Mouse (Mus musculus): ENCODE measurements at regions not wholly inside any gene's neighbourhood (a gene's known extent, or its start where the extent isn't known, plus 50 kb on each side); places are given as distances from the start of the nearest gene placed in this dataset.

- DNase-seq (ENCODE audit: extremely low spot score, low spot score), result no peak
Observed at GRCm38 (mm10) chr13:90520992-90521757, 384.0 kb downstream of the Atp6ap1l start.

DNA sequence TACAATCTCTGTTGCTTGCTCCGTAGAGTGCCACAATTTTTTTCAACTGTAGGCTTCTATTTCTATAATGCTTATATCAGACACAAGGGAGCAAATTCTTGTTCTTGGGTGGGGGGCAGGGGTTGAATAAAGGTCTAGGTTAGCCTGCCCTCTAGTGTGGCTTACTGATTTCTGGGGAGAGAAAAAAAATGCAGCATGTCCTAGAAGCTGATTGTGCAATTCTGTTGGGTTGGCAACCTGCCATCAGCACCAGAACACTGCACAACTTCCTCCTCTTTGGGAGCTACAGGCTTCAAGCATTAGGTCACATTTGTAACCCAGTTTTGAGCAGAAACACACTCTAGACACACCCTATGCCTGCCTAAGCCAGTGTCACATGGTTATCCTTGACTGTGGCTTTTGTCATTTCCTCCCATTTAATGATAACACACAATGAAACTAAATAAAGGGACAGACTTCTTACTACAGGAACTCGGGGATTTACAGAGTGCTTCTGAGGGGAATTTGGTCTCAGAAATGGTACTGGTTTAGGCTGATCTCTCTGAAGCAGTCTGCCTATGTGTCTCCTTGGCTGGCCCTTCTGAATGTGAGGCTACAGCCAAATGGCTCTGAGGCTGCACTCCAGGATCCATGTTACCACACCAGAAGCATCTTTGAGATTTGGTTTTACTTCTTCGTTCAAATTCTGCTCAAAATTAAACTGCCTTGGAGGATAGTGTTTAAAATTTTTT lies 389.2 kb downstream of the Atp6ap1l start:
- Histone ChIP-seq H3K9me3 (no peaks in the 10 kb centered on the region), H3K36me3 (replicated peaks) (no peaks in the 10 kb centered on the region), H3K4me1 (no peaks in the 10 kb centered on the region), H3K27ac (no peak overlapping the region), H3K27me3 (ENCODE audit: poor library complexity, severe bottlenecking) (no peaks in the 10 kb centered on the region), H3K4me3 (no peak overlapping the region)
- no peak for DNase-seq (ENCODE audit: extremely low spot score, low spot score)
- WGBS, result 79% methylated on average over 3 of the region's 3 CpGs

More at GRCm38 (mm10) chr13:90520992-90521757, 384.0 kb downstream of the Atp6ap1l start:
- Histone ChIP-seq H3K4me1 (no peaks in the 10 kb centered on the region), H3K9me3 (no peaks in the 10 kb centered on the region), H3K36me3 (replicated peaks) (no peaks in the 10 kb centered on the region), H3K27me3 (ENCODE audit: poor library complexity, severe bottlenecking) (no peaks in the 10 kb centered on the region), H3K27ac (no peak overlapping the region), H3K4me3 (no peak overlapping the region)
- WGBS, result 81% methylated on average over 4 of the region's 4 CpGs

- H3K4me3 ChIP-seq, result no peak overlapping the region
- no peak overlapping the region for H3K27ac ChIP-seq
- no peaks in the 10 kb centered on the region for H3K36me3 ChIP-seq (replicated peaks)
- no peaks in the 10 kb centered on the region for H3K9me3 ChIP-seq
- H3K4me1 ChIP-seq, result no peaks in the 10 kb centered on the region
- no peaks in the 10 kb centered on the region for H3K27me3 ChIP-seq (ENCODE audit: poor library complexity, severe bottlenecking)
- no peak for DNase-seq (ENCODE audit: extremely low spot score, low spot score)
- WGBS, result 88% methylated on average over 4 of the region's 4 CpGs
Observed at GRCm38 (mm10) chr13:90513867-90514266, 391.3 kb downstream of the Atp6ap1l start.

GRCm38 (mm10) chr13:90512786-90513401 lies 392.3 kb downstream of the Atp6ap1l start:
- WGBS, result 76% methylated on average over 2 of the region's 2 CpGs
- DNase-seq (ENCODE audit: extremely low spot score, low spot score), result no peak
- no peaks in the 10 kb centered on the region for H3K36me3 ChIP-seq (replicated peaks)
- H3K27ac ChIP-seq, result no peak overlapping the region
- H3K9me3 ChIP-seq, result no peaks in the 10 kb centered on the region
- no peaks in the 10 kb centered on the region for H3K27me3 ChIP-seq (ENCODE audit: poor library complexity, severe bottlenecking)
- no peak overlapping the region for H3K4me3 ChIP-seq
- H3K4me1 ChIP-seq, result no peaks in the 10 kb centered on the region

GRCm38 (mm10) chr13:90510479-90510878 lies 394.7 kb downstream of the Atp6ap1l start:
- Histone ChIP-seq H3K9me3 (no peaks in the 10 kb centered on the region), H3K27ac (no peak overlapping the region), H3K4me3 (no peak overlapping the region), H3K27me3 (ENCODE audit: poor library complexity, severe bottlenecking) (no peaks in the 10 kb centered on the region), H3K36me3 (replicated peaks) (no peaks in the 10 kb centered on the region), H3K4me1 (no peaks in the 10 kb centered on the region)
- 89% methylated on average over 6 of the region's 6 CpGs for WGBS
- DNase-seq (ENCODE audit: extremely low spot score, low spot score), result no peak

DNA sequence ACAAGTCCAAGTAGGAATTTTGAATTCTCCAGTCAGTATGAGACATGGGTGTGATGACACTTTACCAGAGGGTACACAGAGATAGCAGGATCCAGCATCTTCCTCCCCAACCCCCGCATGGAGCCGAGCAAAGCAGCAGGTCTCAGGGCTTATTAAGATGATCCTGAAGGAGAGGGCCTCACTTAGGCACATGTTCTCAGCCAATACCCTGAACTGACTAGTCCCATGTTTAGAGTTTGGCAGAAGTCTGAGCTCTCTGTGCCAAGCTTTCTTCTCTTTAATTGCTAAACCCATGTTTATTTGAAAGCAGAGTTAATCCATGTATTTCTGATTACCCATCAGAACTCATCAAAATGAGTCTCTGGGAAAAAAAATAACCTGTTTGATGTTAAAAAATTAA lies 402.0 kb downstream of the Atp6ap1l start:
- H3K4me3 ChIP-seq, result no peak overlapping the region
- H3K9me3 ChIP-seq, result no peaks in the 10 kb centered on the region
- H3K27me3 ChIP-seq (ENCODE audit: poor library complexity, severe bottlenecking), result no peaks in the 10 kb centered on the region
- H3K36me3 ChIP-seq (replicated peaks), result no peaks in the 10 kb centered on the region
- H3K4me1 ChIP-seq, result peaks cover 5% of the 10 kb centered on the region; the same call in 1 of the 2 replicates
- no peak for DNase-seq (ENCODE audit: extremely low spot score, low spot score)
- 83% methylated on average over 2 of the region's 2 CpGs for WGBS
- H3K27ac ChIP-seq, result no peak overlapping the region

GRCm38 (mm10) chr13:90502141-90502540 lies 403.0 kb downstream of the Atp6ap1l start:
- H3K9me3 ChIP-seq, result no peaks in the 10 kb centered on the region
- no peaks in the 10 kb centered on the region for H3K36me3 ChIP-seq (replicated peaks)
- WGBS, result 91% methylated on average over 1 of the region's 1 CpGs
- no peak for DNase-seq (ENCODE audit: extremely low spot score, low spot score)
- no peak overlapping the region for H3K27ac ChIP-seq
- no peaks in the 10 kb centered on the region for H3K27me3 ChIP-seq (ENCODE audit: poor library complexity, severe bottlenecking)
- H3K4me3 ChIP-seq, result no peak overlapping the region
- H3K4me1 ChIP-seq, result peaks cover 5% of the 10 kb centered on the region; the same call in 1 of the 2 replicates

DNA sequence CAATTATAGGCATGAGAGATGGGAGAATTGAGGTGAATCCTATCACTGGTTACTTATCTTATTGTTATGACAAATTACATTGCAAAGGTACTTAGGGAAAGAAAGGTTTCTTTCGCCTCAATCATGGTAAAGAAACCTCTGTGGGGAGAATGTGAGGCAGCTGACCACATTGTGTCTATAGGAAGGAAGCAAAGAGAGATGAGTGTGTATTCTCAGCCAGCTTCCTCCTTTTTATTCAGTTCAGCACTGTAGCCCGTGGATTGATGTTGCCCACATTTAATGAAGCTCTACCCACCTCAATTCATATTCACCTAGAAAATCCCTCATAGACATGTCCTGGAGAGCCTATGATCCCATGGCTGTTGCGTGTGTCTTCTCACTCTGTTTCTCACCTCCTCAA lies 406.2 kb downstream of the Atp6ap1l start:
- whole genome bisulfite sequencing, result 92% methylated on average over 3 of the region's 3 CpGs
- H3K27ac ChIP-seq, result no peak overlapping the region
- H3K4me3 ChIP-seq, result no peak overlapping the region
- no peaks in the 10 kb centered on the region for H3K36me3 ChIP-seq (replicated peaks)
- DNase-seq (ENCODE audit: extremely low spot score, low spot score), result no peak
- H3K4me1 ChIP-seq, result no peaks in the 10 kb centered on the region
- no peaks in the 10 kb centered on the region for H3K9me3 ChIP-seq
- H3K27me3 ChIP-seq (ENCODE audit: poor library complexity, severe bottlenecking), result no peaks in the 10 kb centered on the region

- no peaks in the 10 kb centered on the region for H3K9me3 ChIP-seq
- WGBS, result 67% methylated on average over 2 of the region's 2 CpGs
- no peaks in the 10 kb centered on the region for H3K4me1 ChIP-seq
- no peak for DNase-seq (ENCODE audit: extremely low spot score, low spot score)
- no peaks in the 10 kb centered on the region for H3K36me3 ChIP-seq (replicated peaks)
- H3K27me3 ChIP-seq (ENCODE audit: poor library complexity, severe bottlenecking), result no peaks in the 10 kb centered on the region
- H3K27ac ChIP-seq, result no peak overlapping the region
- no peak overlapping the region for H3K4me3 ChIP-seq
Observed at GRCm38 (mm10) chr13:90497573-90497972, 407.6 kb downstream of the Atp6ap1l start.

- no peaks in the 10 kb centered on the region for H3K9me3 ChIP-seq
- H3K36me3 ChIP-seq (replicated peaks), result no peaks in the 10 kb centered on the region
- no peaks in the 10 kb centered on the region for H3K27me3 ChIP-seq (ENCODE audit: poor library complexity, severe bottlenecking)
- H3K27ac ChIP-seq, result no peak overlapping the region
- 85% methylated on average over 1 of the region's 1 CpGs for WGBS
- DNase-seq (ENCODE audit: extremely low spot score, low spot score), result no peak
- H3K4me1 ChIP-seq, result peaks cover 15% of the 10 kb centered on the region
- H3K4me3 ChIP-seq, result no peak overlapping the region
Observed at GRCm38 (mm10) chr13:90493696-90494095, 404.3 kb upstream of the Xrcc4 start.

- Histone ChIP-seq H3K4me1 (peaks cover 15% of the 10 kb centered on the region), H3K4me3 (no peak overlapping the region), H3K36me3 (replicated peaks) (no peaks in the 10 kb centered on the region), H3K27me3 (ENCODE audit: poor library complexity, severe bottlenecking) (no peaks in the 10 kb centered on the region), H3K27ac (no peak overlapping the region), H3K9me3 (no peaks in the 10 kb centered on the region)
- DNase-seq (ENCODE audit: extremely low spot score, low spot score), result no peak
- WGBS, result 43% methylated on average over 8 of the region's 8 CpGs
Observed at GRCm38 (mm10) chr13:90490991-90491951, 401.9 kb upstream of the Xrcc4 start.

DNA sequence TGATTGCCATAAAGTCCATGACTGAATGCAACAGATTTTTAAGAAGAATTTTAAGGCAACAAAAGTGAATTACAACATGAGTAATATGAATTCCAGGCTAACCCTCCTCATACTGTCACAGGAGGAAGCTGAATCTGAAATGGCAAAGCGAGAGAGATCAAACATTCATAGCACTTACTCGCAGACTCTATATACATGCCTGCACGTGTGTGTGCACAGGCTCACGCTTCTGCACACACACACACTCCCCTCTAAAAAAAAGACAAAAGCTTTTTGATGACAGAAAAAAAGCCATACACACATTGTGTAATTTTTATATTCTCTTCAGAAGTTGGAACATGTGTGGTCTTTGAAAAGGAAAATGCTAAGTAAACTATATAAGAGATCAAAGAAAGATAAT lies 391.1 kb upstream of the Xrcc4 start:
- Histone ChIP-seq H3K36me3 (replicated peaks) (no peaks in the 10 kb centered on the region), H3K4me3 (no peak overlapping the region), H3K9me3 (no peaks in the 10 kb centered on the region), H3K4me1 (no peaks in the 10 kb centered on the region), H3K27me3 (ENCODE audit: poor library complexity, severe bottlenecking) (no peaks in the 10 kb centered on the region), H3K27ac (no peak overlapping the region)
- WGBS, result 94% methylated on average over 4 of the region's 4 CpGs
- DNase-seq (ENCODE audit: extremely low spot score, low spot score), result no peak

Data from forebrain, embryonic 10.5 days (tissue).